Mouse (Mus musculus): Measurements from ENCODE around the gene Parp11. TPM values are rescaled to one million over a fixed set of nuclear protein-coding genes. Genes with fewer than 3 reads are reported as not detected.
A peak's percentile ranks its signal among the peaks of the same experiment; 100 is the strongest.

Parp11 gene
- polyA plus RNA-seq (2015; fragmentation: Nextera tagmentation; extraction: Ambion mirVana) = 50.7 and 54.9 TPM in 2 replicates

GRCm38 (mm10) chr6:127446436-127446890 lies at the start of gene Parp11:
Gene Parp11 (plus strand): TSS chr6:127446840.
- DNase-seq (ENCODE audit: low spot score) = peak; percentile 68

- DNase-seq (ENCODE audit: low spot score) = peak; percentile 13
Observed at GRCm38 (mm10) chr6:127398073-127398472, 48.6 kb upstream of the Parp11 start.

GRCm38 (mm10) chr6:127401419-127401818 lies 45.2 kb upstream of the Parp11 start:
- no peak for DNase-seq (ENCODE audit: low spot score)

DNA sequence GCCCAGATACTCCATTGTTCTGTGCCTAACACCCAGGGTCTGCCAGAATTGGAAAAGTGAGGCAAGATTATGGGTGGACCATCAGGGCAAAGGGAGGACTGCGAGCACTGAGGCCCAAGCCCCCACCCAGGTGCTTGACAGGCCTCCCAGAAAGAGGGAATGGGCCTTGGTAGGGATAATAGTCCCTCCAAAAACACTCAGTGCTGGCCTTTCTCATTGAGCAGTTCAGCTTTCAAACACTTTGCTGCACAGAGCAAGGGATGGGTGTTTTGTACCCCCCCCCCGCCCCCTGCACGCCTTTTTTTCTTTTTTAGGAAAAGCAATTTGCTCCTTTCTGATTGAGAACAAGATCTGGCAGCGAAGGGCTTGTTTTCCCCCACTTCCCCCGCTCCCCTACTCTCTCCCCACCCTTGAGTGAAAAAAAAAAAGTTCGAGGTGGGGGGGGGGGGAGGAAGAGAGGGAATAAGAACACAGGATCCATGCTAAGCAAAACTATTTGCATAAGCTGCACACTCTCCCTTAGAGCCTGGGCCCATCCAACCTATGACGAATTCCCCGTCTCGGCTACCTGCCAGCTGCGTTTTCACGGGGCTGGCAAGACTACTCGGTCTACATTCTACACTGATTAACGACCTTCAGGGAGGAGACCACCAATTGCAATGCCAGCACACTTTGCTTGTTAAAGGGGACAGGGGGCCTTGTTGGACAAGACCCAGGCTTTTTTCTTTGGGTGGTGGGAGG lies 42.4 kb upstream of the Parp11 start:
- no peak for DNase-seq (ENCODE audit: low spot score)

GRCm38 (mm10) chr6:127405682-127406081 lies 41.0 kb upstream of the Parp11 start:
- DNase-seq (ENCODE audit: low spot score) = no peak

GRCm38 (mm10) chr6:127407742-127408141 lies 38.9 kb upstream of the Parp11 start:
- peak; percentile 42 for DNase-seq (ENCODE audit: low spot score)

GRCm38 (mm10) chr6:127417525-127418184 lies 29.0 kb upstream of the Parp11 start:
- no peak for DNase-seq (ENCODE audit: low spot score)

DNA sequence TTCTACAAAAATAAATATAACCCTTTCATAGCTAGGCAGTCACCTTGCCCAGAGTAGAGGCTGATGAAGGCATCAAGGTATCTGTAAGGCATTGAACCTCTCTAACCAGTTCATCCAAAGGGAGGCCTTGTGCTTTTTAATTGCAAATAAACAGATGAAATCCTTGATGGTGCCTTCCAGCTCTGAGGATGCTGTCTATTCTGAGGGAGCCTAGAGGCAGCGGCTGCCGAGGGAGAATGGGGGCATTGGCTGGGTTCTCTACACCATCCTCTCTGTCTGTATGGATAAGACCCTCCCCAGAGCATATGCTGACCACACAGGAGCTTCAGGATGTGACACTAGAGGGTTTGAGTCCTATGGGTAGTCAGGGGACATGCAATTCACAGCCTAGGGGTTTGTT lies 28.3 kb upstream of the Parp11 start:
- no peak for DNase-seq (ENCODE audit: low spot score)

DNA sequence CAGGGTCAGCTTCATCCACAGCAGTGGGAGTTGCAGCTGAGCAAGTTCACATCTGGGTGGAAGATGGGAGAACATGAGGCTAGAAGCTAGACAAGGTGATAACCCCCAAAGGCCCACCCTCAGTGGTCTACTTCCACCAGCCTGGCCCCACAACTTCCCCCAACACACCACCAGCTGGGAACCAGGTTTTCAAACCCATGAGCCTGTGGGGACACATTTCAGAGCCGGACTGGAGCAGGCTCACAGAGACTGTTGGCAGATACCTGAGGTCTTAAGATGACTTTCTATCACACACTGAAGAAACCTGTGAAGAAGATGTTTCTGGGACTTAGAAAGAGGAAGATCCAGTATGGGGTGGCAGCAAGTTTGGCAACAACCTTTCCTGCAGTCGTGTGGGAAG lies 26.5 kb upstream of the Parp11 start:
- no peak for DNase-seq (ENCODE audit: low spot score)

DNA sequence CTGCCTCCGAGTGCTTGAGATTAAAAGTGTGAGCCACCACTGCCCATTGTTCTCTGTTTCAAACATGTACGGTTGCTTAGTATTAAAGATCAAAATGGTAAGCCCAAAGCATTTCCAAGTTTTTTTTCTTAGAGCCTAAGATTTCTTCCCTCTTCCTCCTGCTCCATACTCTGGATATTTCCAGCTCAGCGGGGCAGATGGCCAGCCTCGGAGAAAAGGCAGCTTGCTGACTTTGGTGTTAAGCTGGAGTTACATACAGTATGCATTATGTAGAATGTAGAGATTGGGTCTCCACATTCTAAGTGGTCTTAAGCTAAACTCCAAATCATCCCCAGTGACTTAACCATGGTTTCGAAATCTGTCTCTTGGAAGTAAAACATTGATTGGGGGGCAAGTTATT lies 21.5 kb upstream of the Parp11 start:
- no peak for DNase-seq (ENCODE audit: low spot score)

GRCm38 (mm10) chr6:127430716-127431115 lies 15.9 kb upstream of the Parp11 start:
- DNase-seq (ENCODE audit: low spot score) = no peak

DNA sequence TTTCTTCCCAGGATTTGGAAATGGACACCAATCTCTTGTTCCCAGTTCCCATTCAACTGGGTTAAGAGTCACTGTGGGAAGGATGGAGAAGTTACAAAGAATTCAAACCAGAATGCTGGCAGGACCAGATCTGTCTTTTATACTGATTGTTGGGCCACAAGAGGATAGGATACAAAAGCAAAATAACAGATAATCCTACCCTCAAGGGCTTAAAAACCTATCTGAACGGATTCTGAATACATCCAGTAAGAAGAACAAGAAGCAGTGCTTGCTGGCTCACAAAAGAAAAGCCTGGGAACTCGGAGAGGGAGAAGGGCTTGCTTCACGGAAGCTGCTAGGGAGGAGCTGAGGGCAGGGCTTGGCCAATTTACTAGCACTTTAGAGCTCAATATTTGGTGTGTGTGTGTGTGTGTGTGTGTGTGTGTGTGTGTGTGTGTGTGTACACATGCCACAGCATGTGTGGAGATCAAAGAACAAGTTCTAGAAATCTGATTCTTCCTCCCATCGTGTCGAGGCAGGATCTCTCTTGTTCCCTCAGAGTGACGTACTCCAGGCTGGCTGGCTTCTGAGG lies 15.4 kb upstream of the Parp11 start:
- DNase-seq (ENCODE audit: low spot score) = no peak

DNA sequence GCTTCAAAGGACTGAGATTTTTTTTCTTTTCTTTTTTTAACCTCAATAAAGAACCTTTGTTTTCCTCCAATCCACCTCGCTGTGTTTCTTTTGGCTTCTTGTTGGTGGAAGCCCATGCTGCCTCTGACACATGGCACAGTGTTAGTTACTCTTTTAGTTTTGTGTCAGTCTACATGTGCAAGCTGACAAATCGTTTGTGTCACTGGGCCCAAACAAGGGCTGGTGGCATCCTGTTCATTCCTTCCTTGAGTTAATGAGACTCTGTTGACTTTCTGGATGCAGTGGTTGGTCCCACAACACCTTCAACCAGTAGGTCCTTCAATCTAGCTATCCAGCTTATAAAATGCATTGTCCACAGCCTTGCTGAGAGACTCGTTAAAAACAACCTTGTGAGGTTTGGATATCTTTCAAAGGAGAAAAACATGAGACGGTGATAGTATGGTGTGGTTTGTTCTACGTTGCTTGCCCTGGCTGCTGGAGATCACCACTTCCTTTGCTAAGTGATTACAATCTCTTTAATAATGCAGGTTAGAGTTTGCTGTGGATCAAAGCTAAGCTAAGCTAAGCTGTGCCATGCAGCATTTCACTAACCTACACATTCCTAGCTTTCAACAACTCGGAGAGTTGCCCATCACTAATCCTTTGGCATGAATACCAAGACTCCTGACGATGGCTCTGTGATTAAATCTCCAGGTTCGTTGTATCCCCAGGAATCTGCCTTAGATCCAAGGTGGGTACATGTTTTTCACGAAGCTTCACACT lies 12.6 kb upstream of the Parp11 start:
- no peak for DNase-seq (ENCODE audit: low spot score)

- no peak for DNase-seq (ENCODE audit: low spot score)
Observed at GRCm38 (mm10) chr6:127434648-127434984, 12.0 kb upstream of the Parp11 start.

- DNase-seq (ENCODE audit: low spot score) = no peak
Observed at GRCm38 (mm10) chr6:127439063-127439462, 7.6 kb upstream of the Parp11 start.

GRCm38 (mm10) chr6:127439540-127440195 lies 7.0 kb upstream of the Parp11 start:
- no peak for DNase-seq (ENCODE audit: low spot score)

GRCm38 (mm10) chr6:127440416-127441104 lies 6.1 kb upstream of the Parp11 start:
- no peak for DNase-seq (ENCODE audit: low spot score)

GRCm38 (mm10) chr6:127442584-127442983 lies 4.1 kb upstream of the Parp11 start:
- no peak for DNase-seq (ENCODE audit: low spot score)

- no peak for DNase-seq (ENCODE audit: low spot score)
Observed at GRCm38 (mm10) chr6:127443910-127444309, 2.7 kb upstream of the Parp11 start.

- no peak for DNase-seq (ENCODE audit: low spot score)
Observed at GRCm38 (mm10) chr6:127444466-127444865, 2.2 kb upstream of the Parp11 start.
